Mouse (Mus musculus): ENCODE data around the gene Grid1.

The Grid1 gene

DNA sequence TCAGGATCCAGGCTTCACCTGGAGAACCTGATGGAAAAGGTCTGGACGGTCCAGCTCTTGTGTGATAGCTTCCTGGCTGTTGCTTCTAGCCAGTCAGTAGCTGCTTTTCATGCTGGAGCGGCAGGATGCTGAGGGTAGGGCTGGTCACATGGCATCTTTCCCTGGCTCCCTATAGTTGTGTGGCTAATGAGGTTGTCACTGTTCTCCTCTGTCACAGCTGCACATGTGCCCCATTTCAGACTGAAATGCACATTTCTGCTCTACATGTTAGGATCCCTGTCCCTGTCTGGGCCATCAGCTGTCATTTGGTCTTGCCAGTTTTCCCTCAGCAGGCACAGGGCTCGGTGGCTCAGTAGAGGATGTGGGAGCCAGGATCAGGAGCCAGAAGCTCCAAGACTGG, 17.2 kb downstream of the Grid1 start:
- DNase-seq (ENCODE audit: low spot score in 2 of 2) = no peak

DNA sequence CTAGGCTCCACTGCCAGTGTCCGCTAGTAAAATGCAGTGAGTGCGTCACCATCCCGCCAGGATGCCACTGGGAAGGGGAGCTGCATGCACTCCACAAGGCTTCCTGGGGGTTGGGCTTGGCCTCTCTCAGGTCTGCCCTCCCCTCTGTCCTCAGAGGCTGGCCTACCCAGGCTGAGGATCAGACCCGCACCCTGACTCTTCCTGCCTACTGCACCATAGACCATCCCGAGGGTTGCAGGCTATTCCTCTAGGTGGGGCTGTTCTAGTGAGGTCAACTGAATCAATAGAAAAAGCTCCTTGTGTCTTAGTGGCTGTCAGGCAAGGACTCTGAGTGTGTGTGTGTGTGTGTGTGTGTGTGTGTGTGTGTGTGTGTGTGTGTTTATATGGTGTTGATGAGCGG, 19.1 kb downstream of the Grid1 start:
- no peak for DNase-seq (ENCODE audit: low spot score in 2 of 2)

GRCm38 (mm10) chr14:34839898-34840297, 20.0 kb downstream of the Grid1 start:
- DNase-seq (ENCODE audit: low spot score in 2 of 2) = no peak

DNA sequence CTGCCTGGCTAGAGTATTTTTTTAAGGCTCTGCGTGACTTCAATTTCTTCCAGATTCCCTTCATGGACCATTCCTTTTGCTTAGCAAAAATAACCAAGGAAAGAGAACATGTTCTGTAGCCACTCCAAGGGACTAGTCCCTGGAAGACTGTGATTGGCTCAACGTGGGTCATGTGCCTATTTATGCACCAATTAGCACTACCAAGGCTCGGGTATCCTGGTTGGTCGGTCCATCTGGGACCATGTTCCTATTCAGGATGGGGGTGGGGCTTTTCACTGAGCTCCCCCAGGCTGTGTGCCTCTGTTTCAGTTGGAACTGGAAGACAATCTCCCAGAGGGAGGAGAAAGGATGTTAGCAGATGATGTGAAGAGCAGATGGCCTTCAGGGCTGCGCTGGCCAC, 23.7 kb downstream of the Grid1 start:
- no peak for DNase-seq (ENCODE audit: low spot score in 2 of 2)

DNA sequence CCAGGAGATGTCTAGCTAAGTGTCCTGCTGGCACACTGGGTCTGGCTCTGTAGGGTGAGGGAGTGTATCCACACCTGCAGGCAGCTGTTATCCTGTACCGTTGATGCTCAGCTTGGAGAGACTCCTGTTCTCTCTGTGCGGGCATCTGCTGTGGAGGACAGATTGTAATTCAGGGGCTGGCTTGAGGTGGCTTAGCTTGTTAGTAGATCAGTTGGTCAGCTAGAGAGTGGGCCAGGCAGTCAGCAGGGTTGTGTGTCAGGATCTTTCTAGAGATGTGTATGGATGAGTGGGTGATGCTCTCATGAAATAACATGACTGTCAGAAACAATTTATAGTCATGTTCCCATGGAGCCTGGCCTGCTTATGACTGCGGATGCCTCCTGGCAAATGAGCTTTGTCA, 24.3 kb downstream of the Grid1 start:
- no peak for DNase-seq (ENCODE audit: low spot score in 2 of 2)

DNA sequence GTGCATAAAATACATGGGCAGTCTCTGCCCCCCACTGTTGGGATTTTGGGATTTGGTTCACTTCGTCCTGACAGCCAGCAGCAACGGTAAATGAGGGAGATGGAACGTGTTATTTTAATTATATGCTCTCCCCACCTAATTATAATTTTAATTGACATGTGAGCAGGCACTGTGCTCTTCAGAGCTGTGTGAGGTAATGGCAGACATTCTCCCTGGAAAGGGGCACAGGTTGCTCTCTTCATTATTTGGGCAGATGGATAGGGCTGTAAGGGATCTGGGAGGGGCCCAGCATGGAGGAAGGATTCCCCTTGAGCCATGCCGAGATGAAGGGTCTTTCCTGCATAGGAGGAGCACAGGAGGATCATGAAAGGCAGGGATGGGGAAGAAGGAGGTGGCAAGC, 26.9 kb downstream of the Grid1 start:
- DNase-seq (ENCODE audit: low spot score in 2 of 2) = no peak

DNA sequence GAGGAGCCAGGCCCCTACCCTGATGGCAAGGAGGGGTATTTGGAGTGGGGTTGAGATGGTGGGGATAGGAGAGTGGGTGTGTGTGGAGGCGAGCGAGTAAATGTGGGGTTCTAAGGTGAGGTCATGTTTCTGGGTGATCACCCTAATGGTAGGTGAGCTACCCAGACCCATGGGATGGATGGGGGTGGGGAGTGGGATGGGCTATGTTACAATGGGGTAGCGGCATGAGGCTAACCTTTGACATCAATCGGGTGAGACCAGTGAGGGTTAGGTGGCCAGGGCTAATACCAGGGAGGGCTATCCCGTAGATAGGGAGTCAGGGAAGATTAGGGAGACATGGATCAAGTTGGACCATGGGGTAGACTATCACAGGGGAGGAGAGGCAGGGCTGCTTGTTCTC, 27.7 kb downstream of the Grid1 start:
- no peak for DNase-seq (ENCODE audit: low spot score in 2 of 2)

GRCm38 (mm10) chr14:34860891-34861780, 41.2 kb downstream of the Grid1 start:
- no peak for DNase-seq (ENCODE audit: low spot score in 2 of 2)

- DNase-seq (ENCODE audit: low spot score in 2 of 2) = no peak
These were observed 47.4 kb downstream of the Grid1 start for GRCm38 (mm10) chr14:34867266-34867665.

- no peak for DNase-seq (ENCODE audit: low spot score in 2 of 2)
These were observed 48.8 kb downstream of the Grid1 start for GRCm38 (mm10) chr14:34868513-34869260.

DNA sequence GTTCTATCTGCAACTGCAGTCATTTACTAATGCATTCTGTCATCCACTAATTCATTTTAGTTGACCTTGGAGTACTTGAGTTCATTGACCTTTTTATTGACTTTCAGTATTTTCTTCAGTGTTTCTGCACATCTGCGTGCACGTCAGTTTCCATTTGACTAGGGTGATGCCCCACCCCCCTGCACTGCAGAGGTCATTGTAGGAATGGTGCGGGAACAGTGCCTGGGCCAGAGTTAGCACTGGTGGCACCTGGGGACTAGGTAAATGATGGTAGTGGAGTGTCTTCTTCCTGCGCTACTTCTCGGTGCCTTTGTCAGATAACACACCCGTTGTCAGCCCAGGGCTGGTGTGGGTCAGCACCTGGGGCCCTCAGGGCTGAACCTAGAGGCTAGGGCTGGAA, 60.1 kb downstream of the Grid1 start:
- no peak for DNase-seq (ENCODE audit: low spot score in 2 of 2)

DNA sequence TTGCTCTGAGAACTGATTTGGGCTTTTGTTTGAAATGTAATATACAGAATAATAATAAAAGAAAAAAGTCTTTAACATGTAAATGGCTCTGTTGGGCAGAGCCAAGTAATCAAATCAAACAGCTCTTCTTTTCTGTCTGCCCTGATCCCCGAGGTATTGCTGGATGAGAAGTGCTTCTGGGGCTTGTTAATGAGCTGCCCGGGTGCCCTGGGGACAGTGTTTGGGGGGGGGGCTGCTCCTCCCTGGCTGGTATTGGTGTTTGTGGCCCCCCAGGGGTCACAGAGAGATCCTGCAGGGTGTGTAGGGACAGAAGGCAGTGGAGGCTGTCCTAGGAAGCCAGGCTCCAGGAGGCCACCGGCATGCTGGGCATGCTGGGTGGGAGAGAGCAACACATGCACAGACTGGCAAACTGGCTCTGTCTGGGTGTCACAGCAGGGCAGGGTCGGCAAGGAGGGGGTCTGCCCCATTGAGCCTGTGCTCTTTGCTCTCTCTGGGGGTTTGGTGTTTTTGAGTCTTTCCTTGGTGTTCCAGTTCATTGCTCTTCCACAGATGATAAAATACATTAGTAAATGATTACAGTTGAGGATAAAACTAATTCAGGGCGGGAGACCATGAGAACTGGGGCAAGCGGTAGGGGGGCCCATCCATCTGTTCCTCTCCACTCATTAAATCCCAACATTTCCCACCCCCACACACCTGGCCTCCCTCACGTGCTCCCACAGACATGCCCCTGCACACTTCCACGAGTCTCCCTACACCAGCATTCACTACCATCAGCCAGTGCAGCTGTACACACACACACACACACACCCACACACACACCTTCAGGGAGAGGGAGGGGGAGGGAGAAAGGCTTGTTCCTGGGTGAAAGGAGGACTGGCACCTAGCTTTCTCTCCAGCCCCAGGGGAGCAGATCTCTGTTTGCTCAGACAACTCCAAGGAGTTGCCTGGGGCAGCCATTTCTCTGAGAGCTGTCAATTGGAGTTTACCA, 60.8 kb downstream of the Grid1 start:
- DNase-seq (ENCODE audit: low spot score in 2 of 2) = no peak

GRCm38 (mm10) chr14:34884194-34884593, 64.3 kb downstream of the Grid1 start:
- DNase-seq (ENCODE audit: low spot score in 2 of 2) = no peak

DNA sequence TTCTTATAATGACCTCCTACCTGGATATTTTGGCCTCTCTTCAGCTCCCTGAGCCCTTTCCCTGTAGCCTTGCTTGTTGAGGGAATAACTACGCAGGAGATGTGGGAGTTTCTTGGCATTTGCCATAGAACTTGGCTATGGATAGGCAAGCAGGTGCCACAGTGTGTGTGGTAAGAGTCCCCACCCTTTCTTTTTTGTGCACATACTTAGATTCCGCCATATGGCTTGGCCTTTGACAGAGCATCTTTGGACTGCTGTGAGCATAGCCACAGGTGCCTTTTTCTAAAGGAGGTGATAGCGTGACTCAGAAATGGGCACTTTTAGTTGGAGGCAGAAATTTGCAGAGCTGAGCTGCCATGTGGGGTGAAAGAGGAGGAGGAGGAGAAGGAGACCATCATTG, 64.7 kb downstream of the Grid1 start:
- no peak for DNase-seq (ENCODE audit: low spot score in 2 of 2)

DNA sequence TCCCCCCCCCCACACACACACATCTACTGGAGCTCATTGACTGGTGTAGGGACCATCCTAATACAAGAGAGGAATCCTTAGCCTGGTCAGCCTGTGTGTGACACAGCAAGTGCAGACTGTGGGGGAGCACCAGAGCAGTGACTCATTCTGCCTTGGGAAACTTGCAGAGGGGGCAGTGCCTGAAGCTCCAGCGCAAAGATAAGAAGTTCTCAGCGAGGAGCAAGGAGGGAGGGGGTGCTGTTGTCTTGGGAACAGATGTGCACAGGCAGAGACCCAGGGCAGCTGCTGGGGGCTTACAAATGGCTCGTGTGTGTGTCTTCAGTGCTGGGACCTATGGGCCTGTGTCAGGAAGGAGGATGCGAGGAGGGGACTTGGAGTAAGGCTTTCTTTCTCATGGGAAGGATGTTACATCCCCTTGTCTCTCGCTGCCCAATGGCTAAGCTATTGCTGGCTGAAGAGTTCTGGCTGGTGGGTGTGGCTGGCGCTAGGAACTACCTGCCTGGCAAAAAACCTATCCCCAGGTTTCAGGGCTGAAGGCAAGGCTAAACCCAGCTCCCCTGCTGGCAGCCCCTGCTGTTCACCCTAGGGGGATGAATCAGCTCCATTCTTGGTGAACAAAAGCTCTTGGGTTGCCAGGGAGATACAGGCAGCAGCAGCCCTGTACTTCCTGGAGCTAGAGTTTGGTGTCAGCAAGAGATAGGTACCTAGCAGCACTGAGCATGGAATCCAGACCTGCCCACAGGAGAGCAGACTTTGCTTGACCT, 72.0 kb downstream of the Grid1 start:
- no peak for DNase-seq (ENCODE audit: low spot score in 2 of 2)

DNA sequence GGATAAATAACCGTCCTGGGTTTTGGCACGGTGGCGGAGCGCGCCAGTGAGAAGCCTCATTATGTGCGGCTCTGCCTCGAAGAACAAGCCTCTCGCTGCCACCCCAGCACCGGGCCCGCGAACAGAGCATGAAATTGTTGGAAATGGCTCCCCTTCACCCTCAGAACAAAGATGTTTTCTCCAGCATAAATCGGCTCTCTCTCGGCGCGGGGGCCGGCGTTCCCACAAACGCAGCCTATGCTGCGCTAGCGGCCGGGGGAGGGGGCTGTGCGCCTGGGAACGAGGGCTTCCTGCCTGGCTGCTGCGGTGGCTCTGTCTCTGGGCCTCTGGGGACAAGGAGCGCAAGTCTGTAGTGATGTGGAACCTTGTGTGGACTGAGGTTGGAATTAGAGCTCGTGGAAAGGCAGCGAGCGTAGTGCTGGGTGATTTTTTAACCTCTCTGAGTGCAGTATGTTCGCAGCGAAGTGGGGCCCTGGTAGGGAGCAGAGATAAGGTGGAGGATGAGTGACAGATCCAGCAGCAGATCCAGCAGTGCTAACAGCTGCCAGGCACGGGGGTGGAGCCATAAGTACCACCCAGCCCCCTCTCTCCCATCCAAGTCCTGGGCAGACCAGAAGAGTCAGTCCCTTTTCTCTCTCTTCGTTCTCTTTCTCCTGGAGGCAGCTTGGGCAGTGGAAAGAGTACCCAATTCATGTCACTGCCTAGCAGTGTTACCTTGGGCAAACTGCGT, 76.5 kb downstream of the Grid1 start:
- no peak for DNase-seq (ENCODE audit: low spot score in 2 of 2)

DNA sequence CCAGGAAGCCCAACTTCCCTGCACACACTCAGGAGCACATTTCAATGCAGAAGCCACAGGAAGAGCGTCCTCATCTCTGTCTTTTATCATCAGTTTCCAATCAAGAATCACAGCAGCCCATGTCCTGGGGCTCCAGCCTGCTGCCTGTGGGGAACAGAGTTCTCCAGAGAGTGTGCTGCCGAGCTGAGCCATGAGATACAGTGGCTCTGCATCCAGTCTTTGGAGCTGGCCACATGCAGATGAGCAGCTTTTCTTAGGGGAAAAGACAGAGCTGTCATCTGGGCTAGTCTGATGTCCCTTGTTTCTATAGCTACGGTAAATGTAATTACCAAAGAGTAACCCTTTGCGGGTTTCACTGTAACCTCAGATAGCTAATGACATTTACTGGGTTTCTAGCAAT, 83.9 kb downstream of the Grid1 start:
- no peak for DNase-seq (ENCODE audit: low spot score in 2 of 2)

- DNase-seq (ENCODE audit: low spot score in 2 of 2) = no peak
These were observed 85.8 kb downstream of the Grid1 start for GRCm38 (mm10) chr14:34905697-34906096.

- no peak for DNase-seq (ENCODE audit: low spot score in 2 of 2)
These were observed 88.5 kb downstream of the Grid1 start for GRCm38 (mm10) chr14:34908366-34908765.

DNA sequence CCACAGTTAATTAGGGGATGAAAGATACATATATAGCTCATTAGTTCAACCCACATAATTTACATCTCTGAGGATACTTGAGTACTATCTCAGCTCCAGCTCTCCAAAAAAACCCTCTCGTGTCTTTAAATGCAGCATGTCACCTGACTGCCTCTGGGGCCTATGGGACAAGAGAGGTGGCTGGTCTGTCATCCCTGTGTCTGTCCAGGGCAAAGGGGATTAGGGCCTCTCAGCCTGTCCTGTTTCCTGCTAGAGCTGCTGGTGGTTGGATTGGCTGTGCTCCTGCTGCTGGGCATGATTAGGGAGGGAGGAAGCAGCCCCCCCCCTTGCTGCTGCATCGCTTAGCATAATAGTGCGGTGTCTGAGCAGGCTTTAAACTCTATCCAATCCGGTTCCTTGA, 88.9 kb downstream of the Grid1 start:
- DNase-seq (ENCODE audit: low spot score in 2 of 2) = no peak

- no peak for DNase-seq (ENCODE audit: low spot score in 2 of 2)
These were observed 96.4 kb downstream of the Grid1 start for GRCm38 (mm10) chr14:34916315-34916714.

Measured in natural killer cell, adult 2 months (primary cell).